Mouse (Mus musculus): ENCODE measurements around the gene Ift57.

DNA sequence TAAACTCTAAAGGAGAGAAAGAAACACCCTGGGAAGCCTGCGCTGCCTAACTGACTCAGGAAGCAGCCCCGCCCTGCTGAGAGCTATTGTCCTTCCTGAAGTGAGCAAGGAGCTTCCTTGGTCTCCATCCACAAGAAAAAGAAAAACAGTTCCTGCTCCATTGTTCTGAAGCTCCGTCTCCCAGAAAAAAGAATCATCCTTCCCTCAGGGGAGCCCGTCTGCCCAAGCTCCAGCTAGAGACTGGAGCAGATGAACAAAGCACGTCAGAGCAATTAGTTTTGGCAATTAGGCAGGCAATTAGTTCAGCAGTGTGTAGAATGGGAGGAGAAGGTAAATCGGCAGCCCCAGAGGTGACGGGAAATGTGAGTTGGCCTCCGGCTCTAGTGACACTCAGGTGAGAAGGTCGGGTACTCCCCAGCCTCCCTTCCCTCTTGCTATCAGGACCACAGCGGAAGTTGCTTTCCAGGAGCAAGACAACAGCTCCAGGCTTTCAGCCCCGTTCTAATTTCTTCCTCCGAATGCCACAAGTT, 105.0 kb downstream of the Ift57 start:
- TF ChIP-seq CTCF (conservative IDR thresholded peaks at IDR 0.05; ENCODE audit: low read length) (no peak), POU5F1 (IDR thresholded peaks at IDR 0.05; ENCODE audit: borderline replicate concordance, low read length) (no peak), NANOG (IDR thresholded peaks at IDR 0.05; ENCODE audit: borderline replicate concordance, low read length) (peak; percentile 86)

Data from E14TG2a.4 (cell line).